Mouse (Mus musculus): ENCODE measurements around the gene Tnik.

Gene Tnik

DNA sequence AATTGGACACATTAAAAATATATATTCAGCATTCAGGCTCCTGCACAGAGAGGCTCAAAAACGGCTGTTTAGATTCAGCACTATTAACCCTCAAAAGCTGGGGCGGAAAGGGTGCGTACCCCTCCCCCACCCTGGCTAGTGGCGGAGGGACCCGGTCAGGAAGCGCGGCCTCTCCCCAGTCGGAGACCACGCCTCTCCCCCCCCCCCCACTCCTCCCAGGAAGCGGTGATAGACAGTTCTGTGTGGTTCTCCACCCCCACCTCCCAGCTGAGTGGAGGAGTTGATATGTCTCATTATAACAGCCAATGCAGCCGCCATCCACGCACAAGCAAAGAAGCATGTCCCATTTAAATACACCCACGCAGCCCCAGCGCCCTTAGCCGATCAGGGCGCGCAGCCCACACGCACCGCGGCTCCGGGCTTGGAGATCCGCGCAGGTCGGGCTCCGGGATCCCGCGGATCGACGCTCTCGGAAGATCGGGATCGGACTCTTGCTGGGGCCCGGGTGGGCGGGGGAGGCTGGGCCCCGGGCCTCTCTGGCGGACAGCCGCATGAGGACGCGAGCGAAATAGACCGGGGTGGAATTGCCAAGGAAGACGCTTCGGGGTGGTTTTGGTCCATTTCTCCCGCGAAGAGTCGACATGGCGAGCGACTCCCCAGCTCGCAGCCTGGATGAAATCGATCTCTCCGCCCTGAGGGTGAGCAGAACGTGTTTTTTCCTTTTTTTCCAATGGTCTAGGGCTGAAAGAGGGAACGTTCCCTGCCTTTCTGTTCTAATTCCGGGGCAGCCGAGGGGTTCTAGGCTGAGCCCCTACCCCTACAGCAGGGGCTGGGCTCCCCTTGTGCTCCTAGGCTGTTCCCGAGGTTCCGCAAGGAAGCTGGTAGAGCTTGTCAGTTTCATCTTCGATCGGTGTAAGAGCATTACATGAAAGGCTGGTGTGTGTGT lies at the start of gene Tnik:
Gene Tnik (plus strand): TSS at position 213 of the 946 bp plus-strand sequence.
- DNase-seq (ENCODE audit: low spot score): peak; percentile 34

DNA sequence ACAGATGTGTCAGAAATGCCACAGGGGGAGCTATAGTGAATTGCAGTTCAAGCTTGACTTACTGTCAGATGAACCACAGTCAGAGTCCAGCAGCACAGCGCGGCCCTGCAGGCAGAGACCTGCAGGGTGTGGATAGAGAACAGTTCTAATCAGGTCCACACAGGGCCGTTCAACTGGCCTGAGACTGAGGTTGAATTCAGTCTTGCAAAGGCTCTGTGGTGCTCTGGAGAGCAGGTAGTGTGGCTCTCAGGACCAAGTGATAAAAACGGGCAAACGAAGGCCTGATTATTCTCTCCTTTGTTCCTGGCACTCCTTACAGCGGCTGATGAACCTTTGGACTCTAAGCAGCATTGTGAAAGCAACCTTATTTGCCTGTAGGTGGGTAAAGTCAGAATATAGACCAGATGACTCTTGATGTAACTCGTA lies 48.1 kb upstream of the Tnik start:
- DNase-seq (ENCODE audit: low spot score): no peak

GRCm38 (mm10) chr3:28217001-28217400 lies 46.0 kb upstream of the Tnik start:
- no peak for DNase-seq (ENCODE audit: low spot score)

DNA sequence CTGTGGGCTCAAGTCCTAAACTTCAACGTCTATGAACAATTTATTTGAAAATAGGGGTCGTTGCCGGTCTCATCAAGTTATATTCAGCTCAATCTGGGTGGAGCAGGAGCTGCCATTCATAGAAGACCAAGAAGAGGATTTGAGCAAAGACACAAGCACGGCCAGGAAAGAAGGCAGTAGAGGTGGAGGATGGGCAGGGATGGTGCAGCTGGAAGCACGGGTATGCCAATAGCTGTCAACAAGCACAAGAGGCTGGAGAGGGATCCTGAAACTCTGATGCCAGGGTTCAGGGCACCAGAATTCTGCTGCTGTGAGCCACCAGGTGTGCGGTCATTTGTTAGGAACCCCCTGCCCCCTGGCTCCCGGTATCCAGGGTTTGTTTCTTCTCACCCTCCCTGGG lies 43.5 kb upstream of the Tnik start:
- no peak for DNase-seq (ENCODE audit: low spot score)

- no peak for DNase-seq (ENCODE audit: low spot score)
Observed at GRCm38 (mm10) chr3:28219964-28220363, 43.0 kb upstream of the Tnik start.

- no peak for DNase-seq (ENCODE audit: low spot score)
Observed at GRCm38 (mm10) chr3:28224437-28225356, 38.3 kb upstream of the Tnik start.

DNA sequence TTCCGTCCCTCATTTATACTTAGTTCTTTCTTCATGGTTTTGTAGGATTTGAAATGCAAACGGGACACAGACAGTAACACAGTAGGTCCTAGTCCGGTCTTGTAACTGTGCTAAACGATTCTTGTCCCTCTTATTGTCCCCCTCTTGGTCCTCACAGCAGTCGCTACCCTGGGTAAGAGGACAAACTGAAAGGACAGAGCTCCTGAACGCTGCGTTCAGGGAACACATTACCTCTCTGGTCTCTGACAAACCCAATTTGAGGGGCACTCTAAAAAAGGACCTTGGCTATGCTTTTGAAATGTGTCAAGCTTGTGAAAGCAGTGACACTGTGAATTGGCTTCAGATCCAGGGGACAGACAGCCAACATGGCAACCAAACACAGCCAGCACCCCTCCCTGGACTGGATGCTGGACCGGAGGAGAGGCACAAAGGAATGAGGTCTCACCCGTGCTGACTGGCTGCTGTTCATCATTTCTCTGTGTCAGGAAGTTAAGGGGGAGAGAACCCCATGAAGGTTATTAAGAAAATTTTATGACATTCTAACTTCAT lies 37.6 kb upstream of the Tnik start:
- DNase-seq (ENCODE audit: low spot score): no peak

GRCm38 (mm10) chr3:28226181-28226580 lies 36.8 kb upstream of the Tnik start:
- DNase-seq (ENCODE audit: low spot score): no peak

GRCm38 (mm10) chr3:28228930-28229329 lies 34.1 kb upstream of the Tnik start:
- DNase-seq (ENCODE audit: low spot score): no peak

- DNase-seq (ENCODE audit: low spot score): no peak
Observed at GRCm38 (mm10) chr3:28229503-28229902, 33.5 kb upstream of the Tnik start.

GRCm38 (mm10) chr3:28232885-28233284 lies 30.1 kb upstream of the Tnik start:
- DNase-seq (ENCODE audit: low spot score): no peak

DNA sequence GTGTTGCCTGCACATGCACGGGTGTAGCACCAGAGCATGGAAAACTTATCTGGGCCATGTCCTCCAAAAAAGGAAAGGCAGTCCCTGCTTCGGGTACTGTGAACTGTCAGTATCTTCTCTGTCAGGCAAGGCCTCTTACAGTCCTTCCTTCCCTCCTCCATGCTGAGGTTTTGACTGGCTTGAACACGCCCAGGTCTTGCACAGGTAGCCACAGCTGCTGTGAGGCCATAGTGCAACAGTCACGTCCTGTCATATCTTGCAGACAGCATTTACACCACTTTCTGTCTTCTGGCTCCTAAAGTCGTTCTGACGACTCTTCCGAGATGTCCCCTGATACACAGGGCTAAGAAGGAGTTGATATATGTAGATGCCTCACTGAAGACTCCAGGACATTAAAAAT lies 28.8 kb upstream of the Tnik start:
- DNase-seq (ENCODE audit: low spot score): no peak

- DNase-seq (ENCODE audit: low spot score): no peak
Observed at GRCm38 (mm10) chr3:28236689-28237088, 26.3 kb upstream of the Tnik start.

DNA sequence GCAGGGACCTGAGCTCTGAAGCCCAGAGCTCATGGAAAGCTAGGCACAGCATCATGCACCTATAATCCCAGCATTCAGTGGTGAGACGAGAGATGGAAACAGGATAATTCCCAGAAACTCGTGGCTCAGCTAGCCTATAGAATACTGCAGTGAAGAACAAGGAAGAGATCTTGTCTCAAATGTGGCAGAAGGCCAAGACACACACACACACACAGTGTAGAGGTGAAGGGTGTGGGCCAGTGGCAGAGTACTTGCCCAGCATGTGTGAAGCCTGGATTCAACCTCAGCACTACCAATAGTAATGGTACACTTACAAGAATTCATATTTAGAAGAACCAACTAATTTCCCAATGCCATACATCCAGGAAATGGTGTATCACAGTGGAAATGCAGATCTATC lies 24.9 kb upstream of the Tnik start:
- no peak for DNase-seq (ENCODE audit: low spot score)

DNA sequence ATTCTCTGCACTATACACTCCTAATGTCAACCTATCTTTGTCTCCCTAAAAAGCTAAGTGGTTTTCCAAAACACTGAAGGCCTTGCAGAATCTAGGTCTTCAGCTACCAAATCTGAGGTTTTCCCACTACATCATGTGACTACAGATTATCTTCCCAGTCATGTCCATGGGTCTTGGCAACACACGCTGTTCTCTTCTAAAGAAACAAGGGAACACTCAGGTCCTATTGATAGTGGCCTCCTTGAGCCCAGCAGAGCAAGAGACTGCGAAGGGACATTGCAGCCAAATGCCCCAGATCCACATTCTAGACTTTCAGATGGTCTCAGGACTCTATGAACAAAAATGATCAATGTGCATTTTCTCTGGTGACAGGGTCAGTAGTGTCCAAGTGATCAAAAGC lies 20.5 kb upstream of the Tnik start:
- no peak for DNase-seq (ENCODE audit: low spot score)

- no peak for DNase-seq (ENCODE audit: low spot score)
Observed at GRCm38 (mm10) chr3:28244244-28244890, 18.6 kb upstream of the Tnik start.

DNA sequence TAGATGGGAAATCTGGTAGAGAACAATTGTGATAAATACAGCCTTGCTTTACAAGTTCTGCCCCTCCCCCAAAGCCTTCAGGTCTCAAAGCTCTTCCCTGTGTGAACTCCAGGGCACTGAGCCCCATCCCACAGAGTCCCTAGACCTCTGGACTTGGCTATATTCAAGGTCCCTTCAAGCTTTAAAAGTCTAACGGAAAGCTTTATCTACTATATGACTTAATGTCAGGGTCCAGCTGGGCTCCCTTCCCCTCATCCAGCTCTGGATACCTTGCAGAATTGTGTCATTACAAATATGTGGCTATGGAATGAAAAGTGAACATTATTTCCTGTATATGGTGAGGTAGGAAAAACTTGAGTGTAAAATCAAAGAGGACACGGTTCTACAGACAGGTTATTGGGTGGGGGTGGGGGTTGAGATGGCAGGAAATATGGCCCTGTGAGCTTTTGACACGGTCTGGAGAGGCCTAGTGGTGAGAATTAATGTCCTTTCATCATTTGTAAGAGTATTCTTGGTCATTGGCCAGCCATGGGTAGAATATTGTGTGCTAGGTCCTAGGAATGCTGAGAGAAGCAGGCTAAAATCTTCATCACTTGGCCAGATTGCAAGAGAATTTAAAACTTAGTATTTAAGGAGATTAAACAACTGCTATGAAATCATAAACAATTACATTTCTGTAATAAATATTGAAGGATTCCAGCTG lies 14.6 kb upstream of the Tnik start:
- no peak for DNase-seq (ENCODE audit: low spot score)

DNA sequence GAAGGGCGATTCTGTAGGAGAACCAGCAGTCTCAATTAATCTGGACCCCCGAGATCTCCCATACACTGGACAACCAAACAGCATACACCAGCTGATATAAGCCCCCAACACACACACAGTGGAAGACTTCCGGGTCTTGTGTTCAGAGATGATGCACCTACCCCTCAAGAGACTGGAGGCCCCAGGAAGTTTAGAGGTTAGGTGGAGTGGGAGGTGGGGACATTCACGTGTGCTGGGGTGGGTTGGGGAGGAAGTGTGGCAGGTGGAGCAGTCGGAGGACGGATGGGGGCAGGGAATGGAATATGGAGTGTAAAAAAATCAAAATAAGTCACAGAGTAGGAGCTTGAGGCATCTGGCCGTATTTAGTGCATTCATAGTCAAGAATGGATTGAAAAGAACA lies 7.3 kb upstream of the Tnik start:
- DNase-seq (ENCODE audit: low spot score): no peak

GRCm38 (mm10) chr3:28262371-28263001 lies 528 bp upstream of the Tnik start:
- DNase-seq (ENCODE audit: low spot score): no peak

GRCm38 (mm10) chr3:28263948-28264840 lies 1.2 kb downstream of the Tnik start:
- DNase-seq (ENCODE audit: low spot score): no peak

Measured in spleen, adult 12 weeks (tissue).